Mouse (Mus musculus): ENCODE results near the gene Srbd1. TPM values are rescaled to one million over a fixed set of nuclear protein-coding genes. Genes with fewer than 3 reads are reported as not detected.

The Srbd1 gene
- total RNA-seq, 2 experiments from 2014 or later: 18.8 to 20.6 TPM

Other genes with a start within 250 kb of the Srbd1 start
- 10 to 100 TPM; 18.1 to 21.1 TPM for gene Prkce, start 22.6 kb upstream of the Srbd1 start, total RNA-seq (2021)